Mouse (Mus musculus) stomach, postnatal 0 days (tissue): ENCODE data around the gene Gm10721. TPM values are rescaled to one million over a fixed set of nuclear protein-coding genes. Genes with fewer than 3 reads are reported as not detected.
A peak's percentile ranks its signal among the peaks of the same experiment; 100 is the strongest.
"Not testable (repeated sequence)": the region's sequence is repeated elsewhere in the genome, so short reads cannot be mapped to it uniquely, and the experiment has no call there.

Source experiments
- ATAC-seq: fragments of 200-750 bp; cut with Nextera tagmentation; 2 replicates; pipeline ENCODE4 v1.8.0; 2017; ENCODE audit not compliant: low FRiP score, low TSS enrichment
- DNase-seq: peaks from one replicate; pipeline ENCODE4 v3.0.0-alpha.2; 2016; ENCODE audit warnings: low spot score
- H3K27ac ChIP-seq: fragments of 300-500 bp; sonication (generic); replicated peaks from 2 replicates; pipeline ENCODE4 v1.5.1; 2014; ENCODE audit warnings: mild to moderate bottlenecking, control low read depth
- H3K27me3 ChIP-seq: fragments of 300-500 bp; sonication (generic); 2 replicates; pipeline ENCODE4 v1.6.1; 2014; ENCODE audit warnings: low read length; ENCODE audit not compliant: control insufficient read depth, insufficient read depth
- H3K36me3 ChIP-seq: fragments of 300-500 bp; sonication (generic); 2 replicates; pipeline ENCODE4 v1.6.1; 2014; ENCODE audit warnings: low read length, mixed read lengths; ENCODE audit not compliant: control insufficient read depth, insufficient read depth
- H3K4me1 ChIP-seq: fragments of 300-500 bp; sonication (generic); replicated peaks from 2 replicates; pipeline ENCODE4 v1.6.1; 2014; ENCODE audit warnings: antibody characterized with exemption; ENCODE audit not compliant: control insufficient read depth, insufficient read depth
- H3K4me2 ChIP-seq: fragments of 300-500 bp; sonication (generic); replicated peaks from 2 replicates; pipeline ENCODE4 v1.6.1; 2014; ENCODE audit warnings: low read depth, mild to moderate bottlenecking, control low read depth, moderate library complexity
- H3K4me3 ChIP-seq: fragments of 300-500 bp; sonication (generic); 2 replicates; pipeline ENCODE4 v1.5.1; 2014; ENCODE audit warnings: low read depth, low read length, control low read depth
- H3K9ac ChIP-seq: fragments of 300-500 bp; sonication (generic); 2 replicates; pipeline ENCODE4 v1.6.1; 2014; ENCODE audit warnings: mild to moderate bottlenecking, low read length, control low read depth, mixed read lengths
- H3K9me3 ChIP-seq: fragments of 300-500 bp; sonication (generic); 2 replicates; pipeline ENCODE4 v1.6.1; 2016; ENCODE audit warnings: low read length; ENCODE audit not compliant: control insufficient read depth
- WGBS: fragments of 180-500 bp; shearing (Covaris S2); extraction: QIAGEN DNeasy Blood & Tissue Kit; methylation state at CpG from one replicate; pipeline ENCODE4 v1.1.7; 2014; 5-methylcytosine and 5-hydroxymethylcytosine counted together
- microRNA-seq: library from miRNA; unstranded; fragments of <30 nt; microRNA quantifications from one replicate; pipeline ENCODE4, GENCODE M21; 2016
- polyA plus RNA-seq: library from polyadenylated mRNA; unstranded; fragments of >200 nt; fragmentation: Nextera tagmentation; extraction: Ambion mirVana; gene quantifications from 2 replicates; pipeline ENCODE4 v1.2.1, GENCODE M21; 2015

Gm10721 gene
- polyA plus RNA-seq, 1 experiment from 2014 or later: not detected

DNA sequence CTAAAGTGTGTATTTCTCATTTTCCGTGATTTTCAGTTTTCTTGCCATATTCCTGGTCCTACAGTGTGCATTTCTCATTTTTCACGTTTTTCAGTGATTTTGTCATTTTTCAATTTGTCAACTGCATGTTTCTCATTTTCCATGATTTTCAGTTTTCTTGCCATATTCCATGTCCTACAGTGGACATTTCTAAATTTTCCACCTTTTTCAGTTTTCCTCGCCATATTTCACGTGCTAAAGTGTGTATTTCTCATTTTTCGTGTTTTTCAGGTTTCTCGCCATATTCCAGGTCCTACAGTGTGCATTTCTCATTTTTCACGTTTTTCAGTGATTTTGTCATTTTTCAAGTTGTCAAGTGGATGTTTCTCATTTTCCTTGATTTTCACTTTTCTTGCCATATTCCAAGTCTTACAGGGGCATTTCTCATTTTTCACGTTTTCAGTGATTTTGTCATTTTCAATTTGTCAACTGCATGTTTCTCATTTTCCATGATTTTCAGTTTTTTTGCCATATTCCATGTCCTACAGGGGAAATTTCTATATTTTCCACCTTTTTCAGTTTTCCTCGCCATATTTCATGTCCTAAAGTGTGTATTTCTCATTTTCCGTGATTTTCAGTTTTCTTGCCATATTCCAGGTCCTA is 17.9 kb downstream of the Gm10721 start:
- not testable (repeated sequence) for H3K9me3 ChIP-seq, H3K4me2 ChIP-seq, H3K27me3 ChIP-seq, H3K4me1 ChIP-seq, H3K4me3 ChIP-seq, H3K27ac ChIP-seq, H3K36me3 ChIP-seq, H3K9ac ChIP-seq
- WGBS: 51% methylated on average over 2 of the region's 10 CpGs
- peak; percentile 72 for DNase-seq
- ATAC-seq: peak; percentile 43; the same call in 1 of the 2 replicates

DNA sequence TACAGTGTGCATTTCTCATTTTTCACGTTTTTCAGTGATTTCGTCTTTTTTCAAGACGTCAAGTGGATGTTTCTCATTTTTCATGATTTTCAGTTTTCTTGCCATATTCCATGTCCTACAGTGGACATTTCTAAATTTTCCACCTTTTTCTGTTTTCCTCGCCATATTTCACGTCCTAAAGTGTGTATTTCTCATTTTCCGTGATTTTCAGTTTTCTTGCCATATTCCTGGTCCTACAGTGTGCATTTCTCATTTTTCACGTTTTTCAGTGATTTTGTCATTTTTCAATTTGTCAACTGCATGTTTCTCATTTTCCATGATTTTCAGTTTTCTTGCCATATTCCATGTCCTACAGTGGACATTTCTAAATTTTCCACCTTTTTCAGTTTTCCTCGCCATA is 21.4 kb downstream of the Gm10721 start, which contains the start of gene Gm17535:
Gene Gm17535 (plus strand): TSS at position 301 of the 400 bp plus-strand sequence.
- not testable (repeated sequence) for H3K27me3 ChIP-seq, H3K4me1 ChIP-seq, H3K27ac ChIP-seq, H3K9me3 ChIP-seq, H3K36me3 ChIP-seq, ATAC-seq, DNase-seq, H3K9ac ChIP-seq, H3K4me3 ChIP-seq, H3K4me2 ChIP-seq
- WGBS: no CpG with 5 or more reads among the region's 8 CpGs

GRCm38 (mm10) chr9:3036577-3036976 is 23.6 kb downstream of the Gm10721 start, which contains the start of gene Gm10715:
Gene Gm10715 (plus strand): TSS chr9:3036877.
- H3K27me3 ChIP-seq: not testable (repeated sequence)
- WGBS: 73% methylated on average over 6 of the region's 8 CpGs

GRCm38 (mm10) chr9:3038161-3038560 is 25.2 kb downstream of the Gm10721 start:
- not testable (repeated sequence) for ATAC-seq, H3K27me3 ChIP-seq, H3K36me3 ChIP-seq, H3K9me3 ChIP-seq, H3K27ac ChIP-seq, DNase-seq, H3K4me2 ChIP-seq, H3K4me3 ChIP-seq, H3K9ac ChIP-seq, H3K4me1 ChIP-seq
- WGBS: 65% methylated on average over 4 of the region's 4 CpGs

More at GRCm38 (mm10) chr9:3036577-3036976, 23.6 kb downstream of the Gm10721 start, which contains the start of gene Gm10715:
- DNase-seq, H3K9me3 ChIP-seq, H3K9ac ChIP-seq, H3K27ac ChIP-seq, H3K4me1 ChIP-seq, H3K36me3 ChIP-seq, H3K4me2 ChIP-seq, H3K4me3 ChIP-seq, ATAC-seq: not testable (repeated sequence)

Small RNA genes within 50 kb of the gene (microRNA-seq; reads per million reads assigned to microRNA genes)
- not detected for gene Mir101c

Other genes with a start within 250 kb of the Gm10721 start
- 2.9 TPM in 1 of 2 replicates, not detected in the other for gene Gm10722, start 12.2 kb upstream of the Gm10721 start, polyA plus RNA-seq
- gene Gm11168, start 9.8 kb upstream of the Gm10721 start, polyA plus RNA-seq: 10.8 TPM in 1 of 2 replicates, not detected in the other
- gene Gm10720, start 2.5 kb downstream of the Gm10721 start, polyA plus RNA-seq: 6.5 TPM in 1 of 2 replicates, not detected in the other
- gene Gm10719, start 4.3 kb downstream of the Gm10721 start, polyA plus RNA-seq: 20.3 TPM in 1 of 2 replicates, not detected in the other
- gene Gm10718, start 10.4 kb downstream of the Gm10721 start, polyA plus RNA-seq: 0.93 and 80.3 TPM in 2 replicates
- gene Gm10717, start 12.3 kb downstream of the Gm10721 start, polyA plus RNA-seq: 0.32 and 21.1 TPM in 2 replicates
- gene Gm17535, start 21.5 kb downstream of the Gm10721 start, polyA plus RNA-seq: 2.1 TPM in 1 of 2 replicates, not detected in the other
- 0.48 TPM in 1 of 2 replicates, not detected in the other for gene Gm10715, start 23.7 kb downstream of the Gm10721 start, polyA plus RNA-seq